Mouse (Mus musculus) left cerebral cortex, postnatal 14 days (tissue): ENCODE measurements around the gene Slc26a6. TPM values are rescaled to one million over a fixed set of nuclear protein-coding genes. Genes with fewer than 3 reads are reported as not detected.

Experiments
- DNase-seq, 2 experiments: peaks; one replicate each; pipeline ENCODE4 v3.0.0; 2021 to 2022; ENCODE audit warnings: low spot score in 2 of 2, mixed read lengths in 1 of 2
- intact Hi-C: fragments of 180-260 bp; cut with DNase I; formaldehyde crosslinking; loops from one replicate; pipeline ENCODE4 v1.15.1; 2025
- total RNA-seq, 2 experiments: library from RNA; stranded (reverse); gene quantifications; 2 replicates each; pipeline ENCODE4 v1.2.3; 2021

Slc26a6 gene
- total RNA-seq, 2 experiments from 2014 or later = 30.4 to 33.2 TPM

DNA sequence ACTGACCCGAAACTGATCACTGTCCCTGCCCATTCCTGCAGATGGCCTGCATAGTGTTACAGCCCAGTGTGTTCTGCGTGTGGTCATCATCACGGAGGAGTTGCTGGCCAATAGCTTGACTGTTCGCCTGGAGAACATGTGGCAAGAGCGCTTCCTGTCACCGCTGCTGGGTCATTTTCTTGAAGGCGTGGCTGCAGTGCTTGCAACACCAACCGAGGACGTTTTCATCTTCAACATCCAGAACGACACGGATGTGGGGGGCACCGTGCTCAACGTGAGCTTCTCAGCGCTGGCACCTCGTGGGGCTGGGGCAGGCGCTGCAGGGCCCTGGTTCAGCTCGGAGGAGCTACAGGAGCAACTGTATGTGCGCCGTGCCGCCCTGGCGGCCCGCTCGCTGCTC lies 21.4 kb upstream of the Slc26a6 start:
- no peak for DNase-seq
- intact Hi-C loops = no loop called here

DNA sequence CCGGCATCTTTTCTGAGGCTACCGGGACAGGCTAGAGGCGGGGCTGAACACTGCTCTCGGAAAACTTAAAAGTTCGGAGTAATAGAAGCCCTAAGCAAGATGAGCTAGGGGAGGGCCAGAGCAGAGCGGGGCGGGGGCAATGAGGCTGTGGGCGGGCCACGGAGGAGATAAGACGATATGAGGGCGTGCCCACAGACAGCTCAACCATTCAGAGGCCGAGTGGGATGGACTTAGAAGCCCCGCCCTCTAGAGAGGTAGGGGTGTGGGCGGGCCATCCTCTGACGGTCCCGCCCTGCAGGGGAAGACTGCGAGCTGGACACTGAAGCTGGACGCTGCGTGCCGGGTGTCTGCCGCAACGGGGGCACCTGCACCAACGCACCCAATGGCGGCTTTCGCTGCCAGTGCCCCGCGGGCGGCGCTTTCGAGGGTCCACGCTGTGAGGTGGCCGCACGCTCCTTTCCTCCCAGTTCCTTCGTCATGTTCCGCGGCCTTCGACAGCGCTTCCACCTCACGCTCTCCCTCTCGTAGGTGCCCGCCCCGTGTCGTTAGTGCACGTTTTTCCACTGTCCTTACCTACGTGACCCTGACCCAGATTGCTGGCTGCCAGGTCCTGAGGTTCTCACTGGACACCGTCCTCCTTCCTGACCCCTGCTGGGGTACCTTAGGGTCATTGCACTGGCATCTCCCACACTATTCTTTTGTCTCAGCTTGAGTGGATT lies 20.5 kb upstream of the Slc26a6 start:
- peak; percentile 72 to 80 for DNase-seq
- intact Hi-C loops = no loop called here

DNA sequence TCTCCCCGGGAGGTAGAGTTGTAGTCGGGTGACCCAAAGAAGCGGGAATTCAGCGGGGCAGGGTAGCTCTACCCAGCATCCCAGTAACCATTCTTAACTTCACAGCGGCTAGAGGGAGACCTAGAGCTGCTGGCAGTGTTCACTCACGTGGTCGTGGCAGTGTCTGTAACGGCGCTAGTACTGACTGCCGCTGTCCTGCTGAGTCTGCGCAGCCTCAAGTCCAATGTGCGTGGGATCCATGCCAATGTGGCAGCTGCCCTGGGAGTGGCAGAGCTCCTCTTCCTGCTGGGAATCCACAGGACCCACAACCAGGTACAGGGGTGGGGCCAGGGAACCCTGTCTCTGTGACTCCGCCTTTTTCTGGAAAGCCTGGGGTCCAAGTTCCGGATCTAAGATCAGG lies 10.1 kb upstream of the Slc26a6 start:
- intact Hi-C loops = no loop called here
- DNase-seq = peak; percentile 72 to 86

- DNase-seq = no peak
- intact Hi-C loops = no loop called here
Measured at GRCm38 (mm10) chr9:108845390-108845789, 7.7 kb upstream of the Slc26a6 start.

DNA sequence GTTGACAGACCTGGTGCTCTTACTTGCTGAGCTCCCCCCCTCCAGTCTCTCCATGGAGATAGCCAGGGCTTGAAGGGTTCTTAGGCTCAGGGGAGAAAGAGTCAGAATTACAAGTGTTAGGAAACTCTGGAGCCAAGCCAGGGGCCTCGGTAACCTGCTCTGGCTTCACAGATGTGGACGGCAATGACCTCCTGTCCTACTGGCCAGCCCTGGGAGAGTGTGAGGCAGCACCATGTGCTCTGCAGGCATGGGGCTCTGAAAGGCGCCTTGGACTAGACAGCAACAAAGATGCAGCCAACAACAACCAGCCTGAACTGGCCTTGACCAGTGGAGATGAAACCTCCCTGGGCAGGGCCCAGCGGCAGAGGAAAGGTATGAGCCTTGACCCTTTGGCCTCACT lies 5.7 kb upstream of the Slc26a6 start:
- intact Hi-C loops = no loop called here
- DNase-seq = no peak

GRCm38 (mm10) chr9:108848419-108848818 lies 4.7 kb upstream of the Slc26a6 start:
- intact Hi-C loops = no loop called here
- DNase-seq = no peak

DNA sequence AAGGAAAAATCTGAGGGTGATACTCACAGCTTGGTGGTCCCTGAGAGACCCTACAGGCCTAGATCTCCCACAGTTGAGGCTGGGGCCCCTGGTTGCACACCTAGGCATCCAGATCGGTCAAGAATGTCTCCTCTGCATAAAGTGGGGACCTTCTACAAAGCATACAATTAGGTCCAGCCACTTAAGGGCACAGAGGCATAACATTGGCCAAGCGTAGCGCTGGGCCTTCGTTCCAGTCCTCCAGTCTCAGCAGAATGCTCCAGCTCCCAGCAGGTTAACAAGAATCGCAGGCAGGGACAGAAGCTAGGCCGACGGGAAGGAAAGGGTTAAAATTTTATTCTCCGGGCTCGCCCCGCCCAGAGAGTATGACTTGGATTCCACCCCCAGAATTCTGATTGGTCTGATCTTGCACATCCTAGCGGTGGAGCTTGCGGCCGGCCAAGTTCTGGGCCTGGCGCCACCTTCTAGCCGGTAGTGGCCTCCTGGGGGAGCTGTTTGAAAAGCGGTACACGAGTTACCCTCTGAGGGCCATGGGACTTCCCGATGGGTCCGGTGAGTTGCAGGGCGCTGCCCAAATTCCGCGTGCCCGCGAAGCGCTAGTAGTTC lies 655 bp downstream of the Slc26a6 start:
- DNase-seq = peak; percentile 91 to 97
- intact Hi-C loops = no loop called here

DNA sequence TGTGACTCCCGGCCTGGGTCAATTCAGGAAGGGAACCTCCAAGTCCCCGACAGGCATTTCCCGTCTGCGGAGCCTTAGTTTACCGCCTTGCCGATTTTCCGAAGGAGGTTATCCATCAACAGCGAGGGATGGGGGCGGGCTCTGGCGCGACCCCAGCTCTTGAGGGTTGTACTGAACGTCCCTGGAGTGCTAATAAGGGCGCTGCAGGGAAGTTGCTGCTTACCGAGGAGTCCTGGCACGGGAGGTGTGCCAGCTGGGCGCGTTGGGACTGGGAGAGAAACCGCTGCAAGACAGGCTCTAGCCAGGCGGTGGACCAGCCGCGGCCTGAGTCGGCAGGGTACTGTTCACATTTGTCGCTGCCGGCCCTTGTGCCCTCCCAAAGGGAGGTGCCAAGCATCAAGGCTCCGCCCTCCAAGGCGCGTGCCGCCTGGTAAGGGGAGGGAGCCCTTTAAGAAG lies 1.2 kb downstream of the Slc26a6 start:
- intact Hi-C loops = no loop called here
- DNase-seq = peak; percentile 89 to 90

DNA sequence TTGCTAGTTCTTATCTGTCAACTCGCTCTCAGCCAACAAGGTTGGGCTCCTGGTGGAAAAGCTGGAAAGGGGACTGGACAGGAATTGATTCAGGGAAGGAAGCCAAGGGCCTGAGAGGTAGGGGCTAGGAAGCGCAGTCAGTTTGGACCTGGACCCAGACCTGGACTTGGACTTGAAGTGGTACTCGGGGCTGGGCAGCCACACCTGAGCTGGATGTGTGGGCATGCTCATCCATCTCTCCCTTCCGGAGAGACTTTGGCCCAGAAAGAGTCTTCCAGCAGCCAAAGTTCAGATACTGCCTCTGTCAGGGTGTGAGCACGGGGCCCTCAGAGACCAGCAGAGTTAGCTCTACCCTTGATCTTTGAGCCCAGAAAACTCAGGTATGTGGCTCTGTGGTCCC lies 2.3 kb downstream of the Slc26a6 start:
- DNase-seq = no peak
- intact Hi-C loops = no loop called here

- intact Hi-C loops = no loop called here
- no peak for DNase-seq
Measured at GRCm38 (mm10) chr9:108858792-108859527, 5.9 kb downstream of the Slc26a6 start.

- DNase-seq = no peak
- intact Hi-C loops = no loop called here
Measured at GRCm38 (mm10) chr9:108912308-108912707, 59.2 kb downstream of the Slc26a6 start.

DNA sequence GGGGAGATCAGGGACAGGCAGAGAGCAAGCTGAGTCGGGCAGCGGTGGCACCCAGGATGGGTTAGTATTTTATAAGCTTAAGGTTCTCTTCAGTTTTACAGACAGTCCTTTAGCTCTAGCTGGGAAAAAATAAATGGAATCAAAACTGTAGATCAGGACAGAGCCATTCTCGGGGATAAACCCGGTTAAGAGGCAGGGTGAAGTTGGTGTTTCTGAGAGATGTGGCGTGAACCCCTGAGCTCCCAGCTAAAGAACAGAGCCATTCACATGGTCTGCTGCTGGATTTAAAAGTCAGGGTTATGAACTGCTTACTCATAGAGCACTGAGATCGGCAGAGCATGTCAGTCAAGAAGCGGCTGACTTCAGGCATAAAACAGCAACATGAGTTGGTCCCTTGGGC lies 60.1 kb downstream of the Slc26a6 start:
- DNase-seq = no peak
- intact Hi-C loops = no loop called here

- intact Hi-C loops = no loop called here
- no peak for DNase-seq
Measured at GRCm38 (mm10) chr9:108913621-108914020, 60.5 kb downstream of the Slc26a6 start.

DNA sequence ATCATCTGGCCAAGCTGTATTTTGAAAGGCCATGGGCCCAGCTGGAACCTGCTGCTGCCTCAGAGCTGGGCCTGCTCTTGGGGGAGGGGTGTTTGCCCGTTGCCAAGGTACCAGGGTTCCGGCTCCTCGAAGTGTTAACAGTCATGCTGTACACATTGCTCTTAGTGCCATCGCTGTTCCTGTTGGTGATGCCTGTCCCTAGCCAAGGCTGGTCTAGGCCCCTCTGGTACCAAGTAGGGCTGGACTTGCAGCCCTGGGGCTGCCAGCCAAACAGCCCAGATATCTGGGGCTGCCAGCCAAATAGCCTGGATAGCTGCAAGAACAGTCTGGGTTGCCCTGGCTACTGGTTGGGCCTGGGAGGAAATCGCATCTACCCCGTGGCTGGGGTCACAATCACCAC lies 61.4 kb downstream of the Slc26a6 start, which contains the start of gene Tmem89:
Gene Tmem89, plus strand, starts transcription at position 129 of the 400 bp plus-strand sequence.
- intact Hi-C loops = no loop called here
- peak; percentile 54 to 85 for DNase-seq

GRCm38 (mm10) chr9:108925897-108926296 lies 72.8 kb downstream of the Slc26a6 start:
- intact Hi-C loops = no loop called here
- no peak for DNase-seq

DNA sequence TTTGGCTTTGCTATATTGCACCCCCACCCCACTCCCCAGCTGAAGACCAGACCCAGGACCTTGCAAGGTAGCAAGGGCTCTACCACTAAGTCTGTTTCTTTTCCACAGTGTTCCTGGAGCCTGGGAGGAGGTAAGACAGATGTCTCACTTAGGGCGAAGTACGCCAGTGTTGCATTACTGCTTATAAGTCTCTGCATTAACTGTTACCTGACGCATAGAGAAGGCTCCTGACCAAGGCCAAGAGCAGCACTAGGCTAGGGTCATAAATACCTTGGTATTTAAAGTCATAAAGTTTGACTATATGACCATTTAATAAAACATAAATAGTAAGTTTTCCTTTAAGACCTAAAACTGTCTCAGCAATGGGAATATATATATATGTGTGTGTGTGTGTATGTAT lies 75.3 kb downstream of the Slc26a6 start:
- no peak for DNase-seq
- intact Hi-C loops = no loop called here

- intact Hi-C loops = loop anchor here (5.0 kb wide), 1 partner anchor 51 kb away; the partner anchor contains the start of gene Ucn2
- DNase-seq = no peak
Measured at GRCm38 (mm10) chr9:108935991-108936390, 82.9 kb downstream of the Slc26a6 start.

DNA sequence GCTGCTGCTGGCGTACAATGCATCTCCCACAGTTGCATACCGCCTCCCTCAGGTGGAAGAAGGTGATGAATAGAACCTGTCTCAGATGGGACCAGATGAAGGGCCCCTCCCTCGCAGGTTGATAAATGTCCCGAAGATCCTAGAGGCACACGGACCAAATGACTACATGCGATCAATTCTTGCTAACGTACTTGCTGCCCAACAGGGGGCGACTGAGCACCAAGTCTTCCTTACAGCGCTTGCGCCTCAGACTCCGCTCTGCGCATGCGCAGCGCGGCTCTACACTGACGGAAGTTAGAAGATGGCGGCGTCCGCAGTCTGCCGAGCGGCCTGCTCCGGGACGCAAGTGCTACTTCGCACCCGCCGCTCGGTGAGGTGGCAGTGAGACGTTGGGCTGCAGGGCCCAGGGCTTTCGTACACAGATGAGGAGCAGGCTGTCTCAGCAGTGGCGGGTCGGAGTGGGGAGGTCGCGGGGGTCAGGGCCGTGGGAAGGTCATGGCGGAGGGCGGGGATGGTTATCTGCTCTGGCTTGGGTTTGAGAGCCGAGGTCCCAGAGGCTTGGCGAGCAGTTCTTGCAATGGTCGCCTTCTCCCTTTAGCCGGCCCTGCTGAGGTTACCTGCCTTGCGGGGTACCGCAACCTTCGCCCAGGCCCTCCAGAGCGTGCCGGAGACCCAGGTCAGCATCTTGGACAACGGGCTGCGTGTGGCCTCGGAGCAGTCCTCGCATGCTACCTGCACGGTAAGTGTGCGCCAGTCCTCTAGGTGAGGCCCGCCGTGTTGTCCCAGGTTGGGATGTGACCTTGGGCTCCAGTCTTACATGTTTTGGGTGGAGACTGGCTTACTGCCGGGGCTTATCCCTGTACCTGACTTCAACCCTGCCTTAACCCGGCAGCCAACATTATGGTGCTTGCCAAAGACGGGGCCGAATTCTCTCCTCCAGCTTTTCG lies 83.6 kb downstream of the Slc26a6 start, which contains the start of gene Uqcrc1:
Gene Uqcrc1, plus strand, starts transcription at position 216 of the 947 bp plus-strand sequence.
- intact Hi-C loops = loop anchor here (5.0 kb wide), 1 partner anchor 51 kb away; the partner anchor contains the start of gene Ucn2
- DNase-seq = peak; percentile 97 to 98

- intact Hi-C loops = no loop called here
- DNase-seq = no peak
Measured at GRCm38 (mm10) chr9:108945111-108945510, 92.0 kb downstream of the Slc26a6 start.
